Mouse (Mus musculus) olfactory bulb, adult 2 months (tissue): ENCODE measurements around the gene Srd5a3. TPM values are rescaled to one million over a fixed set of nuclear protein-coding genes. Genes with fewer than 3 reads are reported as not detected.
A peak's percentile ranks its signal among the peaks of the same experiment; 100 is the strongest.

Source experiments
- H3K27ac ChIP-seq: fragments of 200-500 bp; 2 replicates; pipeline ENCODE4 v1.5.1; 2012; ENCODE audit warnings: low read depth, low read length; ENCODE audit not compliant: insufficient read depth
- H3K4me1 ChIP-seq: fragments of 200-500 bp; 2 replicates; pipeline ENCODE4 v1.6.1; 2012; ENCODE audit warnings: low read length; ENCODE audit not compliant: control insufficient read depth, insufficient read depth
- H3K4me3 ChIP-seq: fragments of 200-500 bp; 2 replicates; pipeline ENCODE4 v1.5.1; 2012; ENCODE audit warnings: mild to moderate bottlenecking, low read depth, low read length, moderate library complexity; ENCODE audit not compliant: insufficient read depth
- CTCF ChIP-seq: fragments of 200-500 bp; IDR thresholded peaks from 2 replicates; pipeline ENCODE4 v1.5.1; 2012; ENCODE audit warnings: low read depth, mild to moderate bottlenecking, low read length, moderate library complexity; ENCODE audit not compliant: insufficient read depth
- POLR2A ChIP-seq: fragments of 200-500 bp; IDR thresholded peaks from 2 replicates; pipeline ENCODE4 v1.6.1; 2012; ENCODE audit warnings: mild to moderate bottlenecking, low read depth, low read length, moderate library complexity; ENCODE audit not compliant: insufficient read depth
- WGBS: fragments of 180-500 bp; shearing (Covaris S2); methylation state at CpG from one replicate; pipeline ENCODE4 v1.1.7; 2018; 5-methylcytosine and 5-hydroxymethylcytosine counted together
- polyA plus RNA-seq: library from polyadenylated mRNA; stranded (reverse); fragments of >200 nt; gene quantifications from 2 replicates; pipeline ENCODE4 v1.2.4, GENCODE M21; 2012; ENCODE audit warnings: low replicate concordance; ENCODE audit not compliant: missing spikeins, insufficient read depth, insufficient read length

Gene Srd5a3
- polyA plus RNA-seq, 1 experiment = not detected

- TF ChIP-seq CTCF (no peak), POLR2A (no peak)
- Histone ChIP-seq H3K4me3 (no peak overlapping the region), H3K4me1 (no peaks in the 10 kb centered on the region), H3K27ac (no peak overlapping the region)
- WGBS = 88% methylated on average over 5 of the region's 5 CpGs
Measured at GRCm38 (mm10) chr5:76179791-76180190, 39.7 kb downstream of the Srd5a3 start.

- WGBS = 69% methylated on average over 3 of the region's 3 CpGs
- no peak for TF ChIP-seq CTCF
- no peak for TF ChIP-seq POLR2A
- H3K27ac ChIP-seq = no peak overlapping the region
- peaks cover 9% of the 10 kb centered on the region for H3K4me1 ChIP-seq
- no peak overlapping the region for H3K4me3 ChIP-seq
Measured at GRCm38 (mm10) chr5:76182326-76182725, 42.3 kb downstream of the Srd5a3 start.

- Histone ChIP-seq H3K4me3 (peak overlapping the region; percentile 90), H3K4me1 (peaks cover 9% of the 10 kb centered on the region), H3K27ac (no peak overlapping the region)
- no peak for TF ChIP-seq POLR2A
- no peak for TF ChIP-seq CTCF
- WGBS = 30% methylated on average over 17 of the region's 17 CpGs
Measured at GRCm38 (mm10) chr5:76183043-76183749, 43.1 kb downstream of the Srd5a3 start.

DNA sequence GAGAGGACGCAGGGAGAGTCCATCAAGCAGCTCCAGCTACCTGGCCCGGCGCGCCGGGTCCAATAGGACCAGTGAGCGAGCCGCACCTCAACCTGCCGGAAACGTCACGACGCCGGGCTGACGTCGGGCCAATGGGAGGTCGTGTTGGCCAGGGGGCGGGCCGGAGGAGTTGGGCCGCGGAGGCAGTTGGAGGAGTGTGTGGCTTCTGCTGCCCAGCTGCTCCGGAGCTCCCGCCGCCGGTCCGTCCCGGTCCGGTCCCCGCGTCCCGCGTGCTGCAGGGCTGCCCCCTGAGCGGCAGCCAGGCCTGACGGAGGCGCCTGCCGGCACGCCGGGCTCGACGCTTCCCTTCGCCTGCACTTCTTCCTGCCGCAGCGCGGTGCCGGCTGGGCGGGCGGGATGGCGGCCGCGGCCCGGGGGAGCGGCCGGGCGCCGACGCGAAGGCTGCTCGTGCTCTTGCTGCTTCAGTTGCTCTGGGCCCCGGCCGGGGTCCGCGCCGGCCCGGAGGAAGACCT, 43.7 kb downstream of the Srd5a3 start, which contains the start of gene Tmem165:
Tmem165 (plus strand) TSS at position 131 of the 512 bp plus-strand sequence.
- Histone ChIP-seq H3K27ac (0 out of 2 replicates have a peak within 1 kb of the TSS, but pooled peaks have one; percentile 27), H3K4me1 (peaks cover 9% of the 10 kb centered on the region), H3K4me3 (peak within 1 kb of the TSS; percentile 90)
- WGBS = under 1% methylated on average over 62 of the region's 62 CpGs
- TF ChIP-seq CTCF (no peak), POLR2A (peak; percentile 67)

DNA sequence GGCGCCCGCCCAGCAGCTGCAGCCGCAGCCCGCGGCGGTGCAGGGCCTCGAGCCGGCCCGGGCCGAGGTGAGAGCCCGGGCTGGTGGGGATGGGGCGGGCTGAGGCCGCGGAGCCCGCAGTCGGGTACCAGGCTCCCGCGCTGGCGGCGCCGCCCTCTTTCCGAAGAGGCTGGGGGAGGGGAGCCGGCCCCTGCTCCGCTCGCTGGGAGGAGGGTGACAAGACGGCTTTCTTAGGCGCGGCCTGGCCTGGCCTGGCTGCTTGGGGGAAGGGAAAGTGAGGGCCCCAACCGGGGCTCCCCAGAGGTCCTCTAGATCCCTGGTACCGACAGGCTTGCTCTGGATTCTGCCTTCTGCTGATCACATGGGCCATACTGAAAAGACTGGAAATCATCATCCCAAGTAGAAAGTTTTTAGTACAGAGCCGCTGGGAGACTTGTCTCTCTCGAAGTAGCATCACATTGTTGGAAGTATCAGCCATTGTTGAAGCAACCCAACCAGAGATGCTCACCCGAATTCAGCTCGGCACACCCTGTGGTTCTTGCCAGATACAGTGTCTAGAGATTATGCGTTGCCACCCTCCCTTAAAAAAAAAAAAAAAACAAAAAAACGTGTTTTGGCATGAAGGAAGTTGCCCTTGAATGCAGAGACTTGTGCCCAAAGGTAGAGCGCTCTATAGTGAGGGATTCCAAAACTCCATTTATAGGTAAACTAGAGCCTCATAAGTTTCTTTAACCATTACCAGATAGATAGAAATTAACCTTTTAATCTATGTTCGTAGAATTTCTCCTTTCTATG, 44.4 kb downstream of the Srd5a3 start:
- no peak for TF ChIP-seq POLR2A
- TF ChIP-seq CTCF = no peak
- H3K4me1 ChIP-seq = peaks cover 9% of the 10 kb centered on the region
- no peak overlapping the region for H3K27ac ChIP-seq
- WGBS = 3% methylated on average over 38 of the region's 38 CpGs
- peak overlapping the region; percentile 90 for H3K4me3 ChIP-seq

DNA sequence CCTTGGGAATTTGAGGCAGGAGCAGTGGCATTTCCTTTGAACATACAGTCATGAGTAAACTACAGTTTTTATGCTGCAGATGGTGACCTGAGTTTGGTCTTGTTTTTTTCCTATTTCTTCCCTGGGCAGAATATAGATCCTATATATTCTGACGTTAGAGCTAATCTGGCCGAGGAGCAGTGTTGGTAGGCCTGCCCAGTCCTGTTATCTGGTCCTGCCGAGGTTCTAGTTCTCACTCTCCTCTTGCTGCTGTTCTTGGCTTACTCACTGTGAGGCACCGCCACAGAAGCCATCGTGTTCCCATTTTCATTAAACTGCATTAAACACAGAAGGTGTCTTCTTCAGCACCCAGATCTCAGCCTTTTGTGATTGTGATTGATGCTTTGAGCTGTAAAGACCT, 47.8 kb downstream of the Srd5a3 start:
- H3K4me1 ChIP-seq = peaks cover 9% of the 10 kb centered on the region
- WGBS = 89% methylated on average over 5 of the region's 5 CpGs
- no peak overlapping the region for H3K27ac ChIP-seq
- H3K4me3 ChIP-seq = no peak overlapping the region
- TF ChIP-seq CTCF (no peak), POLR2A (no peak)

GRCm38 (mm10) chr5:76190609-76191008, 50.5 kb downstream of the Srd5a3 start:
- no peak for TF ChIP-seq CTCF
- no peak for TF ChIP-seq POLR2A
- 95% methylated on average over 4 of the region's 4 CpGs for WGBS
- H3K27ac ChIP-seq = no peak overlapping the region
- H3K4me3 ChIP-seq = no peak overlapping the region
- peaks cover 9% of the 10 kb centered on the region for H3K4me1 ChIP-seq

DNA sequence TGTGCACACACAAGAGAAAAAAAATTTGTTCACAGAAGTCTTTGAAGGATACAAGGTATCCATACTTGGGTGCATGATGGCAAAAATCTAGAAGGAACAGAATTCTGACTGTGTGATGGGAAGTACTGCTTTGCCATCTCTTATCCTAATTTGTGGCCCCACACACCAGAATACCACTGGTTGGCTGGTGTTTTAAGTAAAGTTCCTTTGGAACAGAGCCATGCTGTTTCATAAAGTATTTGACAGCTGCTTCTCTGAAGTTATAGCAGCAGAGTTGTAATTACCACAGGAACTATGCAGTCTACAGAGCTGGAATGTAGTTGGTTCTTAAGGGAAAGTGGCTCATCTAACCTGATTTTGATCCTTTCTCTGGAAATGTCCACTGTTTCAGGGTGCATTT, 53.0 kb downstream of the Srd5a3 start:
- TF ChIP-seq CTCF (no peak), POLR2A (no peak)
- H3K27ac ChIP-seq = no peak overlapping the region

DNA sequence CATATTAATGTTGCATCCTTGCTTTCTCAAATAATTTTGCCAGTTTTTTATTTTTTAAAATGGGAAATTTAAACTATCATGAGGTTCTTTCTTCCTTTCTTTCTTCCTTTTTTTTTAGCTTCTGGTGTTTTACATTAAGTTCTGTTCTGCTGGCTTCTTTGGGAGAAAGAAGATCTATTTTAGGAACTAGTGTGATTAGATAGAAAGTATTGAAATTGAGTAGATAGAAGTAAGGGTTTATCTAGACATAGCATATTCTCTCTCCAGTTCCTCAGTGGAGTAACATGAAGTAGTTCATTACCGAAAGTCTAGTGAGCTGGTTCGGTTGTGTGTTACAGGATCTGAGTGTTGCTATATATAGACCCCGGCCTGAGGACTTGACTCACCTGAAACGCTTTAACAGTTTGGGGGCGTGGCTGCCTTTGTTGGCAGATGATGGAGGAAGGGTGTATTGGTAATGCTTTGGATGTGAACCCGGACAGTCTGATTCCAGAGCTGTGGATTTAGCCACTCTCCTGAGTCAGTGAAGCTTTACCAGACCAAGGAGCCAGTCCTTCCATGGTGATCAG, 54.4 kb downstream of the Srd5a3 start:
- WGBS = 73% methylated on average over 6 of the region's 6 CpGs
- no peak overlapping the region for H3K27ac ChIP-seq
- TF ChIP-seq POLR2A (no peak), CTCF (no peak)

More for the DNA sequence above, 53.0 kb downstream of the Srd5a3 start:
- no peak overlapping the region for H3K4me3 ChIP-seq
- peaks cover 5% of the 10 kb centered on the region for H3K4me1 ChIP-seq

More for the DNA sequence above, 54.4 kb downstream of the Srd5a3 start:
- Histone ChIP-seq H3K4me3 (no peak overlapping the region), H3K4me1 (peaks cover 5% of the 10 kb centered on the region)
